Mouse (Mus musculus): ENCODE measurements around the gene Atp5mpl.

DNA sequence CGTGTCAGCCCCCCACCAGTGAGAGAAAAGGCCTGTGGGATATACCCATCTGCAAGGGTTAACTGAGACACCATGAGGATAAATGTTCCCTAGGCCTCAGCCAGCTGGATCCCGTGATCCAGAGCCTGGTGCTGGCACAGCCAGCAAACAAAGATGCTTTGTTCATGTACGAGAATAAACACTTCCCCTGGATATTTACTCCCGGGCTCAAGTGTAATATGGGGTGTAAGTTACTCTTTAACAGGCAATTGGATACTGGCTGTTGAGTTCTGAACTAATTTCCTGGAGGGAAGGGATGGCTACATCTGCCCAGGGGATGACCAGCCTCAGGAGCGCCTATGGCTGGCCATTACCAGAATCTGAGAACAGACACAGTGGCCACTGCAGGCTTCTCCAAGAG, 15.1 kb downstream of the Atp5mpl start:
- TF ChIP-seq EP300 (IDR thresholded peaks at IDR 0.05; ENCODE audit: low read depth) (no peak), CTCF (IDR thresholded peaks at IDR 0.05; ENCODE audit: low read depth) (no peak)
